Mouse (Mus musculus): ENCODE data around the gene Pigb. TPM values are rescaled to one million over a fixed set of nuclear protein-coding genes. Genes with fewer than 3 reads are reported as not detected.

The Pigb gene
- polyA plus RNA-seq, 1 experiment = 23.9 TPM

DNA sequence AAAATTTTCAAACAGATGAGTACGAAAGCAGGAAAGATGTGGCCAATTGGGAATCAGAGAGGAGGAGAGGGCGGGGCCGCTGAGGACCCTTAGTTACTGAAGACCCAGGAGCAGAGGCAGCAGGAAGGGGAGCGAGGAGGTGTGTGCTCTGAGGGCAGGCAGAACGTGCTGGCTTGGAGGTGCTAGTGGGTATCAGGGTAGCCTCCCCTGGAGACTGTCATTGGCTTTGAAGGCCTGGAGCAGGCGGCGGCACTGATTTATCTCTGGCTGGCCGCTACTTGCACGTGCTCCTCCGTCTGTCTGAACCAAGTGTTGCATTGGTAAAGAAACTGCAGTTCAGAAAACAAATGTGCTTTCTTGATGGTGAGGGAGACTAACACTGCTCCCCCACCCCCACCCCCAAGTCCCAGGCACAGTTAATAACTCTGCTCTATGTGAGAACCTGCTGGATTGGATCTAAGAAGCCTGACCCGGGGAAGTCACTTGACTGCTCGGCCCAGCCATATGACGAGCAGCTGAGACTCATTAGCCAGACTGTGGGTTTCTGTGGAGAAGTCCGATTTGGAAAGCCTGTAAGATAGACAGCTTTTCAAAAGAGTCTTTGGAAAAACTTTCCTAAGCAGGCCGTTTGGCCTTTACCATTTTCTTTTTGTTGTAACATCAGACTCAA is 23.6 kb upstream of the Pigb start:
- 43% methylated on average over 15 of the region's 15 CpGs for WGBS
- no peak for TF ChIP-seq CTCF (IDR thresholded peaks at IDR 0.05; ENCODE audit: borderline replicate concordance, insufficient read depth, low read depth, low read length)
- no peak for TF ChIP-seq POLR2A (IDR thresholded peaks at IDR 0.05; ENCODE audit: borderline replicate concordance, insufficient read depth, low read length)
- Histone ChIP-seq H3K4me3 (replicated peaks; ENCODE audit: insufficient read depth, low read depth, low read length) (no peak overlapping the region), H3K27ac (ENCODE audit: insufficient read depth, low read length) (no peak overlapping the region), H3K4me1 (ENCODE audit: control insufficient read depth, insufficient read depth, low read length) (peaks cover 10% of the 10 kb centered on the region; the same call in 1 of the 2 replicates), H3K27me3 (ENCODE audit: control insufficient read depth, insufficient read depth, low read length) (no peaks in the 10 kb centered on the region)
- no peak for DNase-seq

DNA sequence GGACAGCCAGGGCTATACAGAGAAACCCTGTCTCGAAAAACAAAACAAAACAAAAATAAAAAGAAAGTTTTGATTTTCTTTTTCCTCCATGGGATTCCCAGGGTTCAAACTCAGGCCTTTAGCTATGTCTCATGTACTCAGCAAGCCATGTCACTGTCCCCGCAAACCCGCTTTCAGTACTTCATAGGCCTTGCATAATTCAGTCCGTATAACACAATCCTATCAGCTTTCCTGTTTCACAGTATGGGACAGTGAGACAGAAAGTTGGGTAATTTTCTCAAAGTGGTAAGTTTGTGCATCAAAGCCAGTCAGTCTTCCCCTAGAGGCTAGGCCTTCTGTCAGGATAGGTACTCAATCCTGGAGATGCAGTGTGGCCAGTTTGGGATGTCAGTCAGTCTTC is 19.0 kb upstream of the Pigb start:
- DNase-seq = no peak
- peaks cover 24% of the 10 kb centered on the region for H3K4me1 ChIP-seq (ENCODE audit: control insufficient read depth, insufficient read depth, low read length)
- WGBS = 89% methylated on average over 4 of the region's 4 CpGs
- TF ChIP-seq CTCF (IDR thresholded peaks at IDR 0.05; ENCODE audit: borderline replicate concordance, insufficient read depth, low read depth, low read length) (no peak), POLR2A (IDR thresholded peaks at IDR 0.05; ENCODE audit: borderline replicate concordance, insufficient read depth, low read length) (no peak)
- no peak overlapping the region for H3K27ac ChIP-seq (ENCODE audit: insufficient read depth, low read length)
- H3K27me3 ChIP-seq (ENCODE audit: control insufficient read depth, insufficient read depth, low read length) = no peaks in the 10 kb centered on the region
- no peak overlapping the region for H3K4me3 ChIP-seq (replicated peaks; ENCODE audit: insufficient read depth, low read depth, low read length)

DNA sequence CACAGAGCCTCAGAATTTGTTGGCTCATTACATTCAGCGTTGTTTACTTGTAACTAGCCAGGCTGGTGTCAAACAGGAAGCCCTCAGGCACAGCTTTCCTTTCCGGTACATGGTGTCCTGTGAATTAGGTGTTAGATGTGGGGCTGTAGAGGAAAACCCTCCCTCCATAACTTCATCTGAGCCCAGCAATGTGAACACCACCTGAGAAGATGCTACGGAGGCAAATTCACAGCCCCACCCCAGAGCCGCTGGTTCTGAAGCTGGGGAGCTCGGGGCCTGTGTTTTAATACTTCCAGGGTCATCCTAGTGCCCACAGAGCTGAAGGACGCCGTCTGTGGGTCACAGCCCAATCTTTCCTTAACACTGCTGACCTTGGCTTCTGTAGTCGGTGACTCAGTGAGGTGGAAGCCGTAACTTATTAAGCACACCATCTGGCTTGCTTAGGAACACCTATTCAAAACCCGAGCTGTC is 15.3 kb upstream of the Pigb start:
- peak; percentile 44 for DNase-seq
- Histone ChIP-seq H3K27ac (ENCODE audit: insufficient read depth, low read length) (peak overlapping the region; percentile 70), H3K4me3 (replicated peaks; ENCODE audit: insufficient read depth, low read depth, low read length) (no peak overlapping the region), H3K4me1 (ENCODE audit: control insufficient read depth, insufficient read depth, low read length) (peaks cover 20% of the 10 kb centered on the region), H3K27me3 (ENCODE audit: control insufficient read depth, insufficient read depth, low read length) (no peaks in the 10 kb centered on the region)
- 19% methylated on average over 10 of the region's 10 CpGs for WGBS
- TF ChIP-seq CTCF (IDR thresholded peaks at IDR 0.05; ENCODE audit: borderline replicate concordance, insufficient read depth, low read depth, low read length) (no peak), POLR2A (IDR thresholded peaks at IDR 0.05; ENCODE audit: borderline replicate concordance, insufficient read depth, low read length) (no peak)

DNA sequence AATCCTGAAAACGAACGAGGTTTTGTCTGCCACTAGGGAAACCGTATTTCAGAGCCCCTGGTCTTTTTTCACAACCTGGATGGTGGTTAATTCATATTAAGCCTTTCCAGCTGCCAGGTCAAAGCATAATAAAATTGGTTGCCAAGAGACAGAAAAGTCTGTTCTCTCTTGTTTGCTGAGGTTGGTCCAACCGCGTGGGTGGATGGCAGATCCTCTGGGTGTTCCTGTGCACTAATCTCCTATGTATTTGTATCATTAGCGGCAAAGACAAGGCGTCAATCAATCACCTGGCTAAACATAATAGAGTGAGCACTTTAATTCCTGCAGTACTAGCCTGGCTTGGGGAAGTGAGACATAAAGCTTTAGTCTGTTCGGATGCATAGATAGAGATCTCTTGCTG is 10.4 kb upstream of the Pigb start:
- H3K27me3 ChIP-seq (ENCODE audit: control insufficient read depth, insufficient read depth, low read length) = no peaks in the 10 kb centered on the region
- no peak overlapping the region for H3K4me3 ChIP-seq (replicated peaks; ENCODE audit: insufficient read depth, low read depth, low read length)
- H3K27ac ChIP-seq (ENCODE audit: insufficient read depth, low read length) = no peak overlapping the region; the same call in 1 of the 2 replicates
- WGBS = 35% methylated on average over 8 of the region's 8 CpGs
- DNase-seq = no peak
- no peak for TF ChIP-seq POLR2A (IDR thresholded peaks at IDR 0.05; ENCODE audit: borderline replicate concordance, insufficient read depth, low read length)
- TF ChIP-seq CTCF (IDR thresholded peaks at IDR 0.05; ENCODE audit: borderline replicate concordance, insufficient read depth, low read depth, low read length) = no peak
- peaks cover 17% of the 10 kb centered on the region for H3K4me1 ChIP-seq (ENCODE audit: control insufficient read depth, insufficient read depth, low read length)

DNA sequence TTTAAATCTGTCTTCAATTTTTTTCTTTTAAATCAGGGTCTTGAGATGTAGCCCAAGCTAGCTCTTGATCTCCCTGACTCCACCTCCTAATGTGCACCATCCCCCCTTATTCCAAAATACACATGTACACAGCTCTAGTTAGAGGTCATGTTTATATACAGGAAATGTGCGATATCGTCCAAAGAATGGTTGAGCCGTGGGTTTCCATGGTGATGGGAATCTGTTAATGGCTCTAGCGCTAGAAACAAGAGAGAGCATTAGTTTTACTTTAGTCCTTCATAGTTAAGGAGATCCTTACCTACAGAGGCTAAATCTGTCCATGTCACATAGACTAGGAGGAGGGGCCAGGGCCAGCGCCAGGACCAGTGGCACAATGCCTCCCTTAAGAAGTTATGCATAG is 9.7 kb upstream of the Pigb start:
- Histone ChIP-seq H3K4me1 (ENCODE audit: control insufficient read depth, insufficient read depth, low read length) (peaks cover 9% of the 10 kb centered on the region), H3K27me3 (ENCODE audit: control insufficient read depth, insufficient read depth, low read length) (no peaks in the 10 kb centered on the region), H3K4me3 (replicated peaks; ENCODE audit: insufficient read depth, low read depth, low read length) (no peak overlapping the region), H3K27ac (ENCODE audit: insufficient read depth, low read length) (no peak overlapping the region)
- DNase-seq = no peak
- WGBS = 74% methylated on average over 5 of the region's 5 CpGs
- no peak for TF ChIP-seq CTCF (IDR thresholded peaks at IDR 0.05; ENCODE audit: borderline replicate concordance, insufficient read depth, low read depth, low read length)
- TF ChIP-seq POLR2A (IDR thresholded peaks at IDR 0.05; ENCODE audit: borderline replicate concordance, insufficient read depth, low read length) = no peak

DNA sequence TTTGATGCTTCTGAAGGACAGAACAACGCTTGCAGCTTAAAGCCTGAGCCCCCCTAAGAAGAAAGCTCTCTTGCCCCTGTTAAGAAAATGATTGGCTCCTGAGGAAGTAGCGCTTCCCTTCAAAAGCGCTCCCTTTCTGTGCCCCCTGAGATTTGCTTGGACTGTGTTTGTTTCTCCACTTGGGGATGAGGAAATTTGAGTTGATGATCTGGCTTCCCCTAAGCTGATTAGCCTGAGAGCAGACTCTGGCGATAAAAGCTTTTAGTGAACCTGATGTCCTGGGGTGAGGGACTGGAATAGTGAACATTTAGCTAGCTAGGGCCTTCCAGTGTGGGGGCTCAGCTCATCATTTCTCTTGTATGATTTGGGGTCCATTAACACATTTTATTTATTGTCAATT is 8.7 kb upstream of the Pigb start:
- Histone ChIP-seq H3K4me3 (replicated peaks; ENCODE audit: insufficient read depth, low read depth, low read length) (no peak overlapping the region), H3K4me1 (ENCODE audit: control insufficient read depth, insufficient read depth, low read length) (peaks cover 8% of the 10 kb centered on the region), H3K27me3 (ENCODE audit: control insufficient read depth, insufficient read depth, low read length) (no peaks in the 10 kb centered on the region), H3K27ac (ENCODE audit: insufficient read depth, low read length) (no peak overlapping the region)
- WGBS = 49% methylated on average over 4 of the region's 4 CpGs
- no peak for DNase-seq
- TF ChIP-seq POLR2A (IDR thresholded peaks at IDR 0.05; ENCODE audit: borderline replicate concordance, insufficient read depth, low read length) = no peak
- no peak for TF ChIP-seq CTCF (IDR thresholded peaks at IDR 0.05; ENCODE audit: borderline replicate concordance, insufficient read depth, low read depth, low read length)

DNA sequence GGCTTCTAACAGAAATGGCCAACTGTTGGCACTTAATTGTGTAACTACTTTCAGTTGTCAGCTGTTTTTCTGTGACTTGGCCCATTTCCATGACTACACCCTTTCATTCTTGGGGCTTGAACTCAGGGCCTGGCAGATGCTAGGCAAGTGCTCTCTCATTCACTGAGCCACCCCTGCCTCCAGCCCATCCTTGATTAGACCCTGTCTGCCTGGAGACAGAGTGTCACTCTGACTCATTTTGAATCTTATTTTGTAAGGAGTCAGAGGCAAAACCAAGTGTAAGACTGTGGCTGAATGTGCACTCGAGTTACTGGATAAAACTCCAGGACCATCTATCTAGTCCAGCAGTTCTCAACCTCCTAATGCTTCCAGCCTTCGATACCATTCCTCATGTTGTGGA is 7.7 kb upstream of the Pigb start:
- WGBS = 86% methylated on average over 2 of the region's 2 CpGs
- H3K27me3 ChIP-seq (ENCODE audit: control insufficient read depth, insufficient read depth, low read length) = no peaks in the 10 kb centered on the region

DNA sequence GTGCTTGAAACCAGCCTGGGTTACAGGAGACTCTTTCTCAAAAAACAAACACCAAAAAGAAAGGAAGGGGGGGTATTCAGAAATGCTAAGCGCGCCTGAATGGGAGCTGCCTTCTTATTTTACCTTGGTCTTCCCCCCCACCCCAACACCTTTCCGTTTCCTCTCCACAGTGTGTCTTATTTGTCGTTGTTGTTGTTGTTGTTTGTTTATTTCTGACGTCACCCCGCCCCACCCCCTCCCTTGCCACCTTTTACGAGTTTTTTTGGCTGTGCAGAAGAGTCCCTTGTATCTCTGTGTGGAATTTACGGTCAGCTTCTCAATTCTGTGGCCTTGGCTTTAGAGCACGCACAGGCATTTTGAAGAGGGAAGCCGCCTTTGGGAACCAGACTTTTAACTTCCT is 5.5 kb upstream of the Pigb start:
- WGBS = 50% methylated on average over 10 of the region's 10 CpGs
- peak overlapping the region; percentile 75 for H3K4me3 ChIP-seq (replicated peaks; ENCODE audit: insufficient read depth, low read depth, low read length)

More for the DNA sequence above, 7.7 kb upstream of the Pigb start:
- no peak overlapping the region for H3K27ac ChIP-seq (ENCODE audit: insufficient read depth, low read length)
- H3K4me3 ChIP-seq (replicated peaks; ENCODE audit: insufficient read depth, low read depth, low read length) = no peak overlapping the region
- TF ChIP-seq CTCF (IDR thresholded peaks at IDR 0.05; ENCODE audit: borderline replicate concordance, insufficient read depth, low read depth, low read length) = no peak
- peaks cover 8% of the 10 kb centered on the region for H3K4me1 ChIP-seq (ENCODE audit: control insufficient read depth, insufficient read depth, low read length)
- no peak for DNase-seq

More for the DNA sequence above, 5.5 kb upstream of the Pigb start:
- Histone ChIP-seq H3K27ac (ENCODE audit: insufficient read depth, low read length) (peak overlapping the region; percentile 71), H3K4me1 (ENCODE audit: control insufficient read depth, insufficient read depth, low read length) (peaks cover 8% of the 10 kb centered on the region), H3K27me3 (ENCODE audit: control insufficient read depth, insufficient read depth, low read length) (no peaks in the 10 kb centered on the region)
- no peak for DNase-seq
- no peak for TF ChIP-seq CTCF (IDR thresholded peaks at IDR 0.05; ENCODE audit: borderline replicate concordance, insufficient read depth, low read depth, low read length)
- TF ChIP-seq POLR2A (IDR thresholded peaks at IDR 0.05; ENCODE audit: borderline replicate concordance, insufficient read depth, low read length) = no peak

Measured in cerebellum, adult 2 months (tissue).